Mouse (Mus musculus): ENCODE results near the gene Hebp1. TPM values are rescaled to one million over a fixed set of nuclear protein-coding genes. Genes with fewer than 3 reads are reported as not detected.
A peak's percentile ranks its signal among the peaks of the same experiment; 100 is the strongest.

The Hebp1 gene
- polyA plus RNA-seq, 1 experiment from 2014 or later: 94.2 TPM

DNA sequence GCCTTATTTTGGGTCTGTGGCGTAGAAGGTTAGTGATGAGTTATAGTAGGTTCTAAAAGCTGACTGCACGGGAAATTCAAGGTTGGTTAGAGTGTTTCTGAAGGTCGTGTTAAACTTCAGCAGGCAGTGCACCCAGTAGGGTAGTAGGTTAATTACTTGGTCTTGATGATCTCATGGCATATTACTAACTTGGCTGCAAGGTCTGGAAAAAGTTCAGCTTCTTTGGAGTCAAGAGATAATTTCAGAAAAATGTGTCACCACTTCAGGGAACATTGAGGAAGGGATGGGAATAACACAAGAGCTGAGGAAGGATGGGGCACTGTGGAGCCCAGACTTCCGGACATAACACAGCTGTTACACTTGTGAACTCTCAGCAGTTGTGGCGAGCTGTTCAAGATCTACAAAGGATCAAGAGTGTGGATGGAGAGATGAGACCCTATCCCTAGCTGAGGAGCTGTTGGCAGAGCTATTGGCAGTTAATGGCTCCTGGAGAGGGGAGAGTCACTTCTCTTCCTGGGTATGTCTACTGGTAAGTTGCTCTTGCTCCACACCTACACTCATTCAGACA, 95.0 kb downstream of the Hebp1 start:
- DNase-seq (no peak), ATAC-seq (no peak)
- WGBS (ENCODE audit: insufficient replicate concordance): 60% methylated on average over 5 of the region's 5 CpGs

DNA sequence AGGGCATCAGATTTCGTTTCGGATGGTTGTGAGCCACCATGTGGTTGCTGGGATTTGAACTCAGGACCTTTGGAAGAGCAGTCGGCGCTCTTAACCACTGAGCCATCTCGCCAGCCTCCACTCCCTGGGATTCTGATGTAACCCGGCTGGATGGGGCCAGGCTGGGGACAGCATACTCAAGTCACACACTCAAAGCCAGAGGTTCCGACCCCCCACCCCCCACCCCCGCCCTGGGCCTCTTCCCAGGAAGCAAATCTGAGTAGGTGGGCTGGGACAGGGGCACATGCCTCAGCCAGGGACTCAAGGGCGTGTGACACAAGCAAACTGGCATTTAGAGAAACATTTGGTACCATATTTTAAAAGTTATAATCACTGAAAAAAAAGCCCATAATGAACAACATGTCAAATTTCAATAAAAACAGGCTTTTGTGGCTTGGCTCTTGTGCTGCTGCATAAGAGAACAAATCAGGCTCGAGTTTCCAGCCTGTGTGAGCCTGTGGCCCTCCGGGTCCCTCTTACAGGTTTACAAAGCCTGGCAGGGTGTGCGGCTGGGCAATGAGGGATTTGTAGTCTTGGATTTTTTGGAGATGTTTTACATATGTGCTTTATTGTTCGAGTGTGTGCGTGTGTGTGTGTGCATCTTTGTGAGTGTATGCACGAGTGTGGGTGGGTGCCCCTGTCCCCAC, 96.9 kb downstream of the Hebp1 start:
- Histone ChIP-seq H3K27me3 (ENCODE audit: insufficient read depth, low read length) (no peaks in the 10 kb centered on the region), H3K4me1 (ENCODE audit: insufficient read depth) (no peaks in the 10 kb centered on the region), H3K9me3 (ENCODE audit: low read length) (no peaks in the 10 kb centered on the region), H3K4me3 (ENCODE audit: low read depth, low read length) (no peak overlapping the region), H3K27ac (ENCODE audit: low read depth) (no peak overlapping the region), H3K4me2 (ENCODE audit: low read depth, low read length) (no peak overlapping the region), H3K36me3 (replicated peaks; ENCODE audit: insufficient read depth, low read length) (no peaks in the 10 kb centered on the region), H3K9ac (replicated peaks) (no peak overlapping the region)
- WGBS (ENCODE audit: insufficient replicate concordance): 77% methylated on average over 15 of the region's 15 CpGs
- no peak for DNase-seq
- ATAC-seq: no peak
- TF ChIP-seq CTCF (IDR thresholded peaks at IDR 0.05; ENCODE audit: low read depth) (no peak), EP300 (IDR thresholded peaks at IDR 0.05; ENCODE audit: low read depth) (no peak)

More for the DNA sequence above, 95.0 kb downstream of the Hebp1 start:
- Histone ChIP-seq H3K27ac (ENCODE audit: low read depth) (no peak overlapping the region), H3K36me3 (replicated peaks; ENCODE audit: insufficient read depth, low read length) (no peaks in the 10 kb centered on the region), H3K9me3 (ENCODE audit: low read length) (no peaks in the 10 kb centered on the region), H3K4me3 (ENCODE audit: low read depth, low read length) (no peak overlapping the region), H3K9ac (replicated peaks) (no peak overlapping the region), H3K27me3 (ENCODE audit: insufficient read depth, low read length) (no peaks in the 10 kb centered on the region), H3K4me1 (ENCODE audit: insufficient read depth) (no peaks in the 10 kb centered on the region), H3K4me2 (ENCODE audit: low read depth, low read length) (no peak overlapping the region)
- no peak for TF ChIP-seq EP300 (IDR thresholded peaks at IDR 0.05; ENCODE audit: low read depth)
- TF ChIP-seq CTCF (IDR thresholded peaks at IDR 0.05; ENCODE audit: low read depth): no peak

DNA sequence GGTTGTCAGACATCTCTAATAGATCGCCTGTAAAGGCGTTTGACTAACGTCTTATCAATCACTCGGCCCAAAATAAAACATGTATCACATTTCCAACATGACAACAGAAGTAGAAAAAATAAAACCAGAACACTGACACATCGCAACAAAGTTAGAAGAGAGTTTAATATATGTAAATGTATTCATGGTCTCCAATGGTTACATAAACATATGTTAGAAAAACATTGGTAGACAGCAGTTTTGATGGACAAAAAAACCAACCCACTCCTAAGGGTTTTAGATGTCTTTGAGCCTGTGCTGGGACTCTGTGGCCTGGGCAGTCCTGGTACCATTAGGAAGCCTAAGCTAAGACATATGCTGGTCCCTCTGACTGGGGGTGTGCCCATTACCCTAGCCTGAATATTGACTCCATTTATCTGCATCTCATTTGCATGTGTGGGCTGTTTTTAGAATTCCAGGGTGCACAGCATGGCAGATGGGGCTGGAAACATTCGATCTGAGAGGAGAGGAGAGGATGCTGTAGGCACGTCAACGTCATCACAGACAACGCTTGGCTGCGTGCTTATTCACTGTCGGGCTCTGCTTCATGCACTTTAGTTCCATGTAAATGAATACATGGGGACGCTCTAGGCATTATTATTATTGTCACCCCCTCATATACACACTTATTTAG, 104.9 kb downstream of the Hebp1 start:
- ATAC-seq (no peak), DNase-seq (no peak)
- TF ChIP-seq EP300 (IDR thresholded peaks at IDR 0.05; ENCODE audit: low read depth) (no peak), CTCF (IDR thresholded peaks at IDR 0.05; ENCODE audit: low read depth) (no peak)
- Histone ChIP-seq H3K27ac (ENCODE audit: low read depth) (no peak overlapping the region), H3K4me1 (ENCODE audit: insufficient read depth) (no peaks in the 10 kb centered on the region), H3K4me3 (ENCODE audit: low read depth, low read length) (no peak overlapping the region), H3K27me3 (ENCODE audit: insufficient read depth, low read length) (no peaks in the 10 kb centered on the region), H3K4me2 (ENCODE audit: low read depth, low read length) (no peak overlapping the region), H3K9ac (replicated peaks) (no peak overlapping the region), H3K9me3 (ENCODE audit: low read length) (no peaks in the 10 kb centered on the region), H3K36me3 (replicated peaks; ENCODE audit: insufficient read depth, low read length) (no peaks in the 10 kb centered on the region)
- 79% methylated on average over 12 of the region's 12 CpGs for WGBS (ENCODE audit: insufficient replicate concordance)

DNA sequence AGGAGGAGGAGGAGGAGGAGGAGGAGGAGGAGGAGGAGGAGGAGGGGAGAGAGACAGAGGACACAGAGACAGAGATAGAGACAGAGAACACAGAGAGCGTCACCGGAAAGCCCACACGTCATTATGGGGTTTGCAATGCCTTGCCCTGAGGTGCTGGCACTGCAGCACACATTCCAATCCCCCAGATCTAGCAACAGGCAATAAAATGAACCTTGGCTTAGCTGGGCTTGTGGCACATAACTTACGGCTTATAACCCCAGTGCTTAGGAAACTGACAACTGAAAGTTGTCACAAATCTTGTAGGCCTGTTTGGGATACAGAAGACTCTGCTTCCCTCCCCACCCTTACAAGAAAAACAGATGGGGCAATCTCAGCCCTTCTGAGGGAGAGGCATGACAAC, 107.2 kb downstream of the Hebp1 start:
- no peaks in the 10 kb centered on the region for H3K9me3 ChIP-seq (ENCODE audit: low read length)
- no peak for ATAC-seq
- H3K27ac ChIP-seq (ENCODE audit: low read depth): no peak overlapping the region
- no peaks in the 10 kb centered on the region for H3K4me1 ChIP-seq (ENCODE audit: insufficient read depth)
- WGBS (ENCODE audit: insufficient replicate concordance): 78% methylated on average over 4 of the region's 4 CpGs
- DNase-seq: no peak
- no peak overlapping the region for H3K9ac ChIP-seq (replicated peaks)
- no peaks in the 10 kb centered on the region for H3K27me3 ChIP-seq (ENCODE audit: insufficient read depth, low read length)
- no peaks in the 10 kb centered on the region for H3K36me3 ChIP-seq (replicated peaks; ENCODE audit: insufficient read depth, low read length)
- no peak overlapping the region for H3K4me2 ChIP-seq (ENCODE audit: low read depth, low read length)
- TF ChIP-seq EP300 (IDR thresholded peaks at IDR 0.05; ENCODE audit: low read depth): no peak
- no peak for TF ChIP-seq CTCF (IDR thresholded peaks at IDR 0.05; ENCODE audit: low read depth)
- H3K4me3 ChIP-seq (ENCODE audit: low read depth, low read length): no peak overlapping the region

DNA sequence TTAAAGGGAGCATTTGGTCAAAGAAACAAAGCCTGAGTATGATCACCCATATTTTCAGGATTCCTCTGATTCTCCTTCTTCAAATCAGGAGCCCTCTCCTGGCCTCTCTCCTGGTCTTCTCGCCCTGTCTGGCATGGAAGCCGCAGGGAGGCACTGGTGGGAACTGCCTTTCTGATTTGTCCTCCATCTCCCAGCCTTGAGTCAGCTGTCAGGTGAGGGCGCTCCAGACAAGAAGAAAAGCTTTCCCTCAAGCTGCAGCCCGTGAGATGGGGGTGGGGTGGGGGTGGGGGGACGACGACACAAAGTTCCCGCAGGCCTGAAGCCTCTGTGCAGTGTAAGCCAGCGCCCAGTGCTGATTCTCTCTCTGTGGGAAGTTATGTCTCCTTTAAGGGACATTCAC, 108.0 kb downstream of the Hebp1 start:
- DNase-seq (no peak), ATAC-seq (no peak)
- TF ChIP-seq CTCF (IDR thresholded peaks at IDR 0.05; ENCODE audit: low read depth) (no peak), EP300 (IDR thresholded peaks at IDR 0.05; ENCODE audit: low read depth) (no peak)
- no peaks in the 10 kb centered on the region for H3K4me1 ChIP-seq (ENCODE audit: insufficient read depth)
- H3K9ac ChIP-seq (replicated peaks): no peak overlapping the region
- H3K36me3 ChIP-seq (replicated peaks; ENCODE audit: insufficient read depth, low read length): no peaks in the 10 kb centered on the region
- no peak overlapping the region for H3K27ac ChIP-seq (ENCODE audit: low read depth)
- no peak overlapping the region for H3K4me2 ChIP-seq (ENCODE audit: low read depth, low read length)
- H3K4me3 ChIP-seq (ENCODE audit: low read depth, low read length): no peak overlapping the region
- WGBS (ENCODE audit: insufficient replicate concordance): 39% methylated on average over 8 of the region's 8 CpGs
- no peaks in the 10 kb centered on the region for H3K27me3 ChIP-seq (ENCODE audit: insufficient read depth, low read length)
- H3K9me3 ChIP-seq (ENCODE audit: low read length): no peaks in the 10 kb centered on the region

DNA sequence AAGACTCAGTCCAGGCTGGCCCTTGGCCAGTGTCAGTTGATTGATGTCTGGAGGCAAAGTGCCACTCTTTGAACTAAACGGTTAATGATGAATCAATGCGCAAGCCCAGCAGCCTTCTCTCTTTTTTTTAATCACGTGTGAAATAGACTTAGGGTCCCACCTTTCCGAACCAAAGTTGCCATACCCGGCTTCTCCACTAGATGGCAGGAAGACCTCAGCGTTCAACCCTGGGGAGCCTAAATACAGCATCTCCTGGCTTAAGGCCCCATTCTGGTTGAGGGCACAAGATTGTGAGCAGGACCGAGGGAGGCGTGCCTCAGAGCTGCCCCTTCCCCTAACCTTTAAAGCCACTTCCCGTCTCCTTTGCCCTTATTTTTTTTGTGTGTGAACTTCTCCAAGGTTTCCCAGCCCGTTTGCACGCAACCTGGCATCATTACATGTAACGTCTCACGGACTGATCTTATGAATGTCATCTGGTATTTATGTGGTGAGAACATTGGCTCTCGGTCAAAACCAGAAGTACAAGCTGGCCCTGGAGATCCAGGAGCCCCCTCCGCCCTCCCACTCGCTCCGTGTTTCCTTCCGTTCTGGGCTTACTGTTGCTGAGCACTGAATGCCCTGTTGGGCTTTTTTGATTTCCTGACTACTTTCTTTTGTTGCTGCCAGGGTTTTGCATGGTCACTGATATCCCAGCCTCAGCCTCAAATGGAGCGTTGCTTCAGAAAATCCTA, 109.9 kb downstream of the Hebp1 start:
- H3K27ac ChIP-seq (ENCODE audit: low read depth): no peak overlapping the region
- no peak overlapping the region for H3K4me3 ChIP-seq (ENCODE audit: low read depth, low read length)
- H3K9me3 ChIP-seq (ENCODE audit: low read length): no peaks in the 10 kb centered on the region
- peak; percentile 81 for DNase-seq
- 20% methylated on average over 19 of the region's 19 CpGs for WGBS (ENCODE audit: insufficient replicate concordance)
- H3K36me3 ChIP-seq (replicated peaks; ENCODE audit: insufficient read depth, low read length): no peaks in the 10 kb centered on the region
- H3K27me3 ChIP-seq (ENCODE audit: insufficient read depth, low read length): no peaks in the 10 kb centered on the region
- no peak overlapping the region for H3K9ac ChIP-seq (replicated peaks)
- H3K4me1 ChIP-seq (ENCODE audit: insufficient read depth): no peaks in the 10 kb centered on the region
- peak overlapping the region; percentile 26 for H3K4me2 ChIP-seq (ENCODE audit: low read depth, low read length)
- TF ChIP-seq EP300 (IDR thresholded peaks at IDR 0.05; ENCODE audit: low read depth) (no peak), CTCF (IDR thresholded peaks at IDR 0.05; ENCODE audit: low read depth) (peak; percentile 91)
- ATAC-seq: peak; percentile 74

Other genes with a start within 250 kb of the Hebp1 start
- 2.4 and 2.5 TPM in 2 replicates for gene Apold1, start 216.3 kb downstream of the Hebp1 start, polyA plus RNA-seq (2015; fragmentation: Nextera tagmentation; extraction: Ambion mirVana)
- gene Ddx47, start 186.4 kb downstream of the Hebp1 start, polyA plus RNA-seq (2015; fragmentation: Nextera tagmentation; extraction: Ambion mirVana): 32.5 and 34.8 TPM in 2 replicates
- gene Gprc5a, start 132.4 kb downstream of the Hebp1 start, polyA plus RNA-seq (2015; fragmentation: Nextera tagmentation; extraction: Ambion mirVana): 0.21 and 0.32 TPM in 2 replicates
- 0.11 and 0.13 TPM in 2 replicates for gene Gprc5d, start 79.7 kb downstream of the Hebp1 start, polyA plus RNA-seq (2015; fragmentation: Nextera tagmentation; extraction: Ambion mirVana)
- gene Fam234b, start within 50 bp of the Hebp1 start, polyA plus RNA-seq (2015; fragmentation: Nextera tagmentation; extraction: Ambion mirVana): 15.4 and 17.1 TPM in 2 replicates
- gene Gsg1, start 56.3 kb upstream of the Hebp1 start, polyA plus RNA-seq (2015; fragmentation: Nextera tagmentation; extraction: Ambion mirVana): 0.14 and 0.26 TPM in 2 replicates
- not detected in 2 replicates for gene Pbp2, start 112.4 kb upstream of the Hebp1 start, polyA plus RNA-seq (2015; fragmentation: Nextera tagmentation; extraction: Ambion mirVana)
- gene Emp1, start 164.5 kb upstream of the Hebp1 start, polyA plus RNA-seq (2015; fragmentation: Nextera tagmentation; extraction: Ambion mirVana): 1.2 TPM in 2 replicates